Mouse (Mus musculus): ENCODE results near the gene Neu4. TPM values are rescaled to one million over a fixed set of nuclear protein-coding genes. Genes with fewer than 3 reads are reported as not detected.
"Not testable (repeated sequence)": the region's sequence is repeated elsewhere in the genome, so short reads cannot be mapped to it uniquely, and the experiment has no call there.

Gene Neu4
- polyA plus RNA-seq, 1 experiment from 2014 or later: not detected

- 69% methylated on average over 3 of the region's 3 CpGs for WGBS
- Histone ChIP-seq H3K4me3 (no peak overlapping the region), H3K27me3 (no peaks in the 10 kb centered on the region), H3K9ac (no peak overlapping the region), H3K36me3 (no peaks in the 10 kb centered on the region), H3K9me3 (no peaks in the 10 kb centered on the region), H3K4me2 (no peak overlapping the region), H3K4me1 (peaks cover 15% of the 10 kb centered on the region), H3K27ac (no peak overlapping the region)
- no peak for ATAC-seq (ENCODE audit: insufficient number of reproducible peaks, low FRiP score, low TSS enrichment, low read depth)
Measured at GRCm38 (mm10) chr1:94055966-94056365, 35.7 kb downstream of the Neu4 start.

GRCm38 (mm10) chr1:94057401-94057800 is 37.1 kb downstream of the Neu4 start:
- H3K4me1 ChIP-seq: peaks cover 13% of the 10 kb centered on the region
- no peak for ATAC-seq (ENCODE audit: insufficient number of reproducible peaks, low FRiP score, low TSS enrichment, low read depth)
- no peak overlapping the region for H3K4me3 ChIP-seq
- H3K9ac ChIP-seq: no peak overlapping the region
- H3K4me2 ChIP-seq: no peak overlapping the region
- no peaks in the 10 kb centered on the region for H3K27me3 ChIP-seq
- no peak overlapping the region for H3K27ac ChIP-seq
- 90% methylated on average over 2 of the region's 2 CpGs for WGBS
- H3K36me3 ChIP-seq: no peaks in the 10 kb centered on the region
- H3K9me3 ChIP-seq: no peaks in the 10 kb centered on the region

DNA sequence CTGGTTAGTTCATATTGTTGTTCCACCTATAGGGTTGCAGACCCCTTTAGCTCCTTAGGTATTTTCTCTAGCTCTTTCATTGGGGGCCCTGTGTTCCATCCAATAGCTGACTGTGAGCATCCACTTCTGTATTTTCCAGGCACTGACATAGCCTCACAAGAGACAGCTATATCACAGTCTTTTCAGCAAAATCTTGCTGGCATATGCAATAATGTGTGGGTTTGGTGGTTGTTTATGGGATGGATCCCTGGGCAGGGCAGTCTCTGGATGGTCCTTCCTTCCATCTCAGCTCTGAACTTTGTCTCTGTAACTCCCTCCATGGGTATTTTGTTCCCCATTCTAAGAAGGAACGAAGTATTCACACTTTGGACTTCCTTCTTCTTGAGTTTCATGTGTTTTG is 38.0 kb downstream of the Neu4 start:
- not testable (repeated sequence) for H3K4me3 ChIP-seq; H3K4me1 ChIP-seq; H3K27ac ChIP-seq; H3K36me3 ChIP-seq; H3K4me2 ChIP-seq; H3K9me3 ChIP-seq; H3K9ac ChIP-seq; ATAC-seq (ENCODE audit: insufficient number of reproducible peaks, low FRiP score, low TSS enrichment, low read depth); H3K27me3 ChIP-seq
- 73% methylated on average over 1 of the region's 1 CpGs for WGBS

DNA sequence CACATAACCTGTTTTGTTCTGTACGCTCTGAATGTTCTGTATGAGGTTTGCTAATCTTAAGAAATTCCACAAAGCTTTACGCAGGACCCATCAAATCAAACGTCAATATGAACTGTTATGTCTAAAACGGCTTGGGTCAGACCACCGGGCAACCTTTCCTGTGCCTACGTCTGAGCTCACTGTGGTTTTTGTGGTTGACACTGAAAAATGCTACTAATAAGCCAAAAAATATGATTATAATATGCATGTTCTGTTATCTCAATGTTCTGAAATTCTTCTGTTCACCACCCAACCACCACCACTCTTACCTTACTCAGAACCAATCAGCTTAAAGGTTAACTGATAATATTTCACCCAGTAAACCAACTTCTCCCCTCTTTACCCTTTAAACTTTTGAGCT is 54.5 kb downstream of the Neu4 start:
- ATAC-seq (ENCODE audit: insufficient number of reproducible peaks, low FRiP score, low TSS enrichment, low read depth): no peak
- WGBS: 82% methylated on average over 6 of the region's 6 CpGs
- H3K4me1 ChIP-seq: 0 out of 2 replicates have a peak, but pooled peaks cover 5% of the 10 kb centered on the region

GRCm38 (mm10) chr1:94076702-94077101 is 56.5 kb downstream of the Neu4 start:
- Histone ChIP-seq H3K4me2 (no peak overlapping the region), H3K4me1 (0 out of 2 replicates have a peak, but pooled peaks cover 5% of the 10 kb centered on the region), H3K4me3 (no peak overlapping the region), H3K27me3 (peaks cover 13% of the 10 kb centered on the region), H3K27ac (no peak overlapping the region), H3K9ac (no peak overlapping the region), H3K9me3 (no peaks in the 10 kb centered on the region), H3K36me3 (no peaks in the 10 kb centered on the region)
- WGBS: 34% methylated on average over 1 of the region's 1 CpGs
- ATAC-seq (ENCODE audit: insufficient number of reproducible peaks, low FRiP score, low TSS enrichment, low read depth): no peak

More for the DNA sequence above, 54.5 kb downstream of the Neu4 start:
- H3K9me3 ChIP-seq: no peaks in the 10 kb centered on the region
- no peak overlapping the region for H3K9ac ChIP-seq
- H3K27ac ChIP-seq: no peak overlapping the region
- H3K36me3 ChIP-seq: no peaks in the 10 kb centered on the region
- H3K4me3 ChIP-seq: no peak overlapping the region
- H3K4me2 ChIP-seq: no peak overlapping the region
- H3K27me3 ChIP-seq: no peaks in the 10 kb centered on the region

Other genes with a start within 250 kb of the Neu4 start
- 200 and 206 TPM in 2 replicates for gene Dtymk, start 218.5 kb upstream of the Neu4 start, polyA plus RNA-seq (2015; fragmentation: Nextera tagmentation; extraction: Ambion mirVana)
- gene Ing5, start 216.5 kb upstream of the Neu4 start, polyA plus RNA-seq (2015; fragmentation: Nextera tagmentation; extraction: Ambion mirVana): 12.7 and 13.4 TPM in 2 replicates
- gene D2hgdh, start 195.5 kb upstream of the Neu4 start, polyA plus RNA-seq (2015; fragmentation: Nextera tagmentation; extraction: Ambion mirVana): 15.8 and 16.9 TPM in 2 replicates
- gene Gal3st2, start 159.1 kb upstream of the Neu4 start, polyA plus RNA-seq (2015; fragmentation: Nextera tagmentation; extraction: Ambion mirVana): 0.20 TPM in 1 of 2 replicates, not detected in the other
- 0.12 TPM in 1 of 2 replicates, not detected in the other for gene Gal3st2b, start 102.1 kb upstream of the Neu4 start, polyA plus RNA-seq (2015; fragmentation: Nextera tagmentation; extraction: Ambion mirVana)
- not detected in 2 replicates for gene Gal3st2c, start 29.9 kb upstream of the Neu4 start, polyA plus RNA-seq (2015; fragmentation: Nextera tagmentation; extraction: Ambion mirVana)
- 0.14 and 0.55 TPM in 2 replicates for gene Pdcd1, start 32.1 kb downstream of the Neu4 start, polyA plus RNA-seq (2015; fragmentation: Nextera tagmentation; extraction: Ambion mirVana)